Mouse (Mus musculus) thymus, postnatal 14 days (tissue): ENCODE results near the gene Hrk.
A peak's percentile ranks its signal among the peaks of the same experiment; 100 is the strongest.

ENCODE experiments used
- DNase-seq: peaks from one replicate; pipeline ENCODE4 v3.0.0; 2021

Gene Hrk

GRCm38 (mm10) chr5:118164581-118164980 is at the start of gene Hrk:
Gene Hrk, plus strand, starts transcription at chr5:118164648.
- no peak for DNase-seq

GRCm38 (mm10) chr5:118118351-118118750 is 46.1 kb upstream of the Hrk start:
- DNase-seq: no peak

- no peak for DNase-seq
Observed at GRCm38 (mm10) chr5:118118922-118119321, 45.5 kb upstream of the Hrk start.

GRCm38 (mm10) chr5:118120670-118121069 is 43.8 kb upstream of the Hrk start:
- no peak for DNase-seq

GRCm38 (mm10) chr5:118121928-118122327 is 42.5 kb upstream of the Hrk start:
- no peak for DNase-seq

- no peak for DNase-seq
Observed at GRCm38 (mm10) chr5:118123096-118123495, 41.4 kb upstream of the Hrk start.

DNA sequence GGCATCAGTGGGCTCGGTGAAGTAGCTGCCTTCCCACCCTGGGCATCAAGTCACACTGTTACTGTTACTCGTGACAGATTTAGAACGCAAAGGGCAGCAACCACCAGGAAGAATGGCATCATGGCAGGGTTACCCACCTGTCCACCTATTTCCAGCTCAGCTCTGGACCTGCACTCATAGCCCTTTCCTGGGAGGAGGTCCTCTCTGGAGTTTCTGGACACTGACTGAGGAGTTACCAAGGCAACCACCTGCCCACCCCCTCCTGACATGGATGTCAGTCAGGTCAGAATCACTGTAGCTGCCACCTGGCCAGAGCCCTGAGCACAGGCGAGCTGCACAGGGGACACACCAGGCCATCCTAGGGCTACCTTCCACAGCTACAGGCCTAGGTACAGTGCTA is 37.8 kb upstream of the Hrk start:
- DNase-seq: no peak

GRCm38 (mm10) chr5:118128208-118128607 is 36.2 kb upstream of the Hrk start:
- DNase-seq: no peak

- DNase-seq: no peak
Observed at GRCm38 (mm10) chr5:118128651-118129050, 35.8 kb upstream of the Hrk start.

GRCm38 (mm10) chr5:118136391-118136790 is 28.1 kb upstream of the Hrk start:
- no peak for DNase-seq

DNA sequence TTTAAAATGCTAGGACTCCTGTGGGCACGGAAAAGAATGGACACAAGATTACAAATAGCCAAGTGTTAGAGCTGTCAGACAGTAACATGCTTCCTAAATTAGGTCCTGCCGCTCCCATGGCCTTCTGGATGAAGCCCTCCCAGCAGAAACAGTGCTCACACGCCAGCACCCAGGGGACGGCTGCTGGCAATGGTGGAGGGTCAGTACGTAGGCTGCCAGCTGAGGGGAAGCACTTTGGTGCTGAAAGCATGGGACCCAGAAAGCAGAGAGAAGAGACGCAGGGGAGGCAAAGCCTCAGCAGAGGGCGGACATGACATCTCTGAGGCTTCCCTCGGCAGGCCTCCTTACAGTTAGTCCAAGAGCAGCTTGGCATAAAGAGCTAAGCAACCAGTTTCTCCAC is 24.8 kb upstream of the Hrk start:
- DNase-seq: no peak

DNA sequence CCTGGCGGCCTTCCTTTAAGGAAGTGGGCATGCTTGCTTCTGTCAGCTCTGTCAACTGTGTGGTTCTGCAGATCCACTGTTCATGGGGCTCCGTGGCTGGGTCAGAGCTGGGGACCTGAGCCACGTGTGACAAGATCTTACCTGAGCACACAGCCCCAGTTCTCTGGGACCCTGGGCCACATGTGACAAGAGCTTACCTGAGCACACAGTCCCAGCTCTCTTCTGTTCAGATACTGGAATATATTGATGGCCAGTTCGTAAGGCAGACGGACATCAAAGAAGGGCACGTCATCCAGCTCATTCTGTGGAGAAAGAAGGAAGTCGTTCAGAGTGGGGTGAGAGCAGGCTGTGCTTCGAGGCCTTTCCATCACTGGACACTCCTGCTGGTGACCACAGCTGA is 22.0 kb upstream of the Hrk start:
- no peak for DNase-seq

GRCm38 (mm10) chr5:118143211-118144026 is 21.0 kb upstream of the Hrk start:
- no peak for DNase-seq

DNA sequence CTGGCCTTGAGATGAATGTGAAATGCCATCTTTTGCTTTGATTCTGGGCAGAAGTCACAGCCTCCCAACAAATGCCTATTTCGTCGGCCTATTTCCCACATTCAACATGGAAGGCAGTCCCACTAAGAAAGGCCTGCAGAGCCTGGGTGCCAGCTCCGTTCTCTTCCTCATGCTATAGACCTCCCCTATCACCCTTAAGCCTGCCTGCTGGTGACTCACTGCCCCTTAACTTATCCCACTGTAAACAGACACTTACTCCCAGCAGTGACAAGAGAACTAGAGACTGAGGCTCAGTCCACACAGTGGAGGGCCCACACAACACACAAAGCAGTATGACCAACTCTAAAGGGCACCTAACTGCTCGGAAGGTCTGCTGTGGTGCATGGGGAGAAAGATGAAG is 20.1 kb upstream of the Hrk start:
- DNase-seq: no peak

DNA sequence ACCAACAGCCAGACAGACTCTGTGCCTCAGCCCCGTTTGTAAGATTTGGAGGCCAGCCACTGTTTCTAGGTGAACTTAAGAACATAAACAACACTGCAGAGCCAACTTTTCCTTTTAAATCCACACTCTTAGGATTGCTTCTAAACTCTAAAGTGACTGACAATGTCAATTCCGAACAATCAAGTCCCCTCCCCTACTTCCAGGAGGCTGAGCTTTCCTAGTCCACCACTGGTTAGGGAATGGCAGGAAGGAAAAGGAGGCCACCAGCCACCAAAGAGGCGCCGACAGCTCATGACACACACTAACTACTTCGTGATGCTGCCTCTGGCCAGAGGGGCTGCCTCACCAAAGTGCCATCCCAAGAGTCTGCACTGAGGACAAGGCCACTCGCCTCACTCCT is 19.7 kb upstream of the Hrk start:
- DNase-seq: no peak

- DNase-seq: no peak
Observed at GRCm38 (mm10) chr5:118145458-118145857, 19.0 kb upstream of the Hrk start.

DNA sequence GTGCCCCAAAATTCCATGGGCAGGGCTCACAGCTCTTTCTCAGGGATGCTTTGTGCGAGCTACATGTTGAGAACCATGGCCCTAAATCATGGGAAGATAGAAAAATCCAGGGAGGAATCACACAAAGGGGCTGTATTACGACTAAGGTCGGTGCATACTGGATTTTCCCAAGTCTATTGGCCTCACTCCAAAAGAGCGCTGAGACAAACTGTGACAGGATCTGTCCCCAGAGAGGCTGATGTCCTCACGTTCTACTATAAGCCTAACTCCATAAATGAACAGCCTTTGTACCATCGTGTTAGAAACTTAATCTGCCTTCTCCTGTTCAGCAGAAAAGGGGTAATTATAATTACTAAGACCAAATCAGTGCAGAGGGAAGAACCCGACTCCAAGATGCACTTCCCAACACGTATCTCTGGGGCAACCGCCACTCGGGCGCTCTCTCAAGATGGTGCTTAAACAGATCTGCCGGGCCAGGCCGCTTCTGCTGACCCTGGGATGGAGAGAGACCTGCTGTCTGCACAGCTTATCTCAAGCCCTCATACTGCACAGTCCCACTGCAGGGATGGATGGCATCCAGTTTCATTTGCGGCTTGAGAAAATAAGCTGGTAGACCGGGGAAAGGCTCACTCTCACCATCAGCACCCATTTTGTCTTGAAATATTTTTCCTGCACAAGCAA is 18.3 kb upstream of the Hrk start:
- DNase-seq: no peak

- no peak for DNase-seq
Observed at GRCm38 (mm10) chr5:118147264-118147663, 17.2 kb upstream of the Hrk start.

DNA sequence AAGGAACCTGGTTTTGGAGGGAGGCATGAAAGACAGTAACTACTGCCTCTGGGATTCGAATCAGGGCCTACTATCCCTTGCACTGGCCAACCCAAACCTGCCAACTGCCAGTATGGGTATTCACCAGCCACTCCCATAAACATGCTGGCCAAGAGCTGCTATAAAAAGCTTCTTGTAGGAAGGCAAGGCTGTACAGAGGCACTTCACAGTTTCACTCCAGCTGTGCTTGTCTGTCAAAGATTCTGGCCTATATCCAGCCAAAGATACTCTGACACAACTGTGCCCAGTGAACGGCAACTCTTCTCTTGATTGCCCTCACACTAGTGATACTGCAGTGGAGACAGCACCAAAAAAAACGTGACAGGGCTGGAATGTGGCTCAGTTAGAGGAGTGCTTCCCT is 14.7 kb upstream of the Hrk start:
- no peak for DNase-seq

DNA sequence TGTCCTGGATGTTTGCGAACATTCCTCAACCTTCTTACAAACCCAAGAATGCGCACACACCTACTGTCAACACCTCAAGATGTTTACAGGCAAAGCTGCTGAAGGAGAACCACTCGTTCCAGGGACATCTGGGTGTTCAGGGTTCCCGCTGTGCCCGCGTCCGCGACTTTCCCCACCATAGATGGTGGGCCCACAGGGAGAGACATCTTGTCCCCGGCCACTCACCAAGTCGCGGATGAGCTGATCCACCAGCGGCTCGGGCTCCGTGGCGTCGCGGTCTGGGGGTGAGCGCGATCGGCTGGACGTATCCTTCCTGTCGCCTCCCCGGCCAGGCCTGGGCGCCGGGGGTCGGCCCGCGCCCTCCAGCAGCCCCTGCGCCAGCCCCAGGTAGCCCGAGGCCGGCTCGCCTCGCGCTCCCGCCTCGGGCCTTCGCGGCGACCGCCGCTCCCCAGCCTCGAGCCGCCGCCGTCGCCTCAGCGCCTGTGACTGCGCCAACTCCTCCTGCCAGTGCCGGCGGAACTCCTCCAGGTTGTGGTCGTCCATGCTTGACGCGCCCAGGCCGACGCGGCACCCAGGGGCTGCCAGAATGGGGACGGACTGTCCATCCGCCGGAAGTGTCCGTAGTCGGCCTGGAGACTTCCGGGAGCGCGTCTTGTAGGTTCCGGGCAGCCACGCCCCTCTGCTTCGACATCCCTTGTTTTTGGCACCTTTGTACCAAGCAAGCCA is 9.4 kb upstream of the Hrk start, which contains the start of gene Fbxw8:
Gene Fbxw8 (minus strand): TSS at position 626 of the 726 bp plus-strand sequence.
- peak; percentile 43 for DNase-seq

GRCm38 (mm10) chr5:118155565-118155947 is 8.9 kb upstream of the Hrk start:
- no peak for DNase-seq

DNA sequence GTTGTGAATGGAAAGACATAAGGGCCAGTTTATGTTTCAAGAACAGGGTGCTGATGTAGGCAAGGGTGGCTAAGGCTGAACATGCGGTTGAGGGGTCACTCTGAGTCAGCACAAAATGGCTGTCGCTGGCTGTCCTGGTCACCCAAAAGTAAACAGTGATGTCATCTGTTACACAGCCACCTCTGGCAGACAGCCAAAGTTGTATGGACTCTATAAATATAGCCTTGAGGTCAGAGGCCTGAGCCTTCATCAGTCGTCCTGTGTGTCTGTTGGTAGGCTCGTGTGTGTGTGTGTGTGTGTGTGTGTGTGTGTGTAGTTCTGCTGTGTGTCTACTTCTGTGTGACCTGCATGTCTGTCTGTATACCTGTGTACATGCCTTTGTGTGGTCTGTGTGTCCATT is 7.5 kb upstream of the Hrk start:
- DNase-seq: no peak

DNA sequence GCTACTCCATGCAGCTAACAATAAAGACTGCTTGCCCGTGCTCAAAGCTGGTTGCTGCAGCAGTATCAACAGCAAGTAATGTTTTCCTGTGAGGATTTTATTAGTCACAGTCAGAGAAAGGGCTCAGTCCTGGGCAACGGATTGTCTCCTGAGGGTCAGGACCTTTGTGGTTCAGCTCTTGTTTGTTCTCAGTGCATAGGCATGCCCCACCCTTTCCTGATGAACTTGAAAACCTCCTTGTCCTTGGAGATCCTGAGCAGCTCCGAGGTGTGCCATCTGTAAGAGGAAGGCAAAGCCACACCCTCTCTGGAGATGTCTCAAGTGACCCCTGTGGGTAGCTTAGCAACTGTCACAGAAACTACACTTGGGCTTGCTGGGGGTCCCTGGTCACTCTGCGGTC is 3.8 kb upstream of the Hrk start:
- no peak for DNase-seq

- no peak for DNase-seq
Observed at GRCm38 (mm10) chr5:118165462-118165861, 1.0 kb downstream of the Hrk start.
